Mouse (Mus musculus): ENCODE data around the gene Tlx1. TPM values are rescaled to one million over a fixed set of nuclear protein-coding genes. Genes with fewer than 3 reads are reported as not detected.

The Tlx1 gene
- polyA plus RNA-seq, 1 experiment from 2014 or later = 1.8 TPM

DNA sequence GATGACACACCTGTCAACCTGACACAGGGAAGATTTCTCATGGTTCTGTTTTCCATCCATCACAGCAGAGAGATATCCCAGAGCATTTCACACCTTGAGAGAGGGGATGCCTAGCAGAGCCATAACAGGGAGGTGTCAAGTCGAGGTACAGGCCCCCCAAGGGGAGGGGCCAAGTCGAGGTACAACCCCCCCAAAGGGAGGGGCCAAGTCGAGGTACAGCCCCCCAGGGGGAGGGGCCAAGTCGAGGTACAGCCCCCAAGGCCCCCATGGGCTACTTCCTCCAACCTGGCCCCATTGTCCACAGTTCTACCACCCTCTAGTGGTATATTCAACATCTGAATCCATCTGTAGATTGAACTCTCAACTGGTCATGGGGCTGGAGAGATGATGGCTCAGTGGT, 44.2 kb downstream of the Tlx1 start:
- no peaks in the 10 kb centered on the region for H3K9me3 ChIP-seq
- H3K4me3 ChIP-seq = no peak overlapping the region
- H3K27me3 ChIP-seq = no peaks in the 10 kb centered on the region
- no peak overlapping the region for H3K4me2 ChIP-seq
- no peak overlapping the region for H3K27ac ChIP-seq (replicated peaks)
- WGBS = 47% methylated on average over 4 of the region's 4 CpGs
- ATAC-seq (ENCODE audit: low FRiP score, low read depth) = no peak
- H3K36me3 ChIP-seq = no peaks in the 10 kb centered on the region
- no peaks in the 10 kb centered on the region for H3K4me1 ChIP-seq (replicated peaks)
- H3K9ac ChIP-seq = no peak overlapping the region

DNA sequence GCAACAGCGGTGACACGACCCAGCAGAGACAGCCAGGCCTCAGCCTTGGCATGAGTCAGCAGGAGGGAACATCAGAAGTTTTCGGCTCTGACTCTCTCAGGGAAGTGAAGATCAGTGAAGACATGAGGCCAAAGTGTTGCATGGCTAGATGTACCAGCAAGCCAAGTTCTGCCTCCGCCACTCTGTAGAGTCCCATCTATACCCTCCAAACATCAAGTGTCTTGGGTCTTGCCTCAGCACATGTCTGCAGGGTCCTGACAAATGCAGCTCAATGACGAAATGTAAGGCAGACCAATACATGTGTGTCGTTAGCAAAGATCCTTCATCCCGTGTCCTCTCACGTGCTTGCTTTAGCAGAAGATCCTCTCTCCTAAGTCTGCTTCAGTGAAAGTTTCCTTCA, 46.5 kb downstream of the Tlx1 start:
- H3K9ac ChIP-seq = no peak overlapping the region
- no peaks in the 10 kb centered on the region for H3K36me3 ChIP-seq
- no peaks in the 10 kb centered on the region for H3K4me1 ChIP-seq (replicated peaks)
- H3K27me3 ChIP-seq = no peaks in the 10 kb centered on the region
- WGBS = 89% methylated on average over 8 of the region's 8 CpGs
- no peak for ATAC-seq (ENCODE audit: low FRiP score, low read depth)
- no peak overlapping the region for H3K27ac ChIP-seq (replicated peaks)
- no peak overlapping the region for H3K4me3 ChIP-seq
- H3K4me2 ChIP-seq = no peak overlapping the region
- no peaks in the 10 kb centered on the region for H3K9me3 ChIP-seq

GRCm38 (mm10) chr19:45205311-45206105, 55.0 kb downstream of the Tlx1 start:
- 84% methylated on average over 3 of the region's 3 CpGs for WGBS
- Histone ChIP-seq H3K27me3 (peaks cover 24% of the 10 kb centered on the region), H3K9ac (no peak overlapping the region), H3K4me1 (replicated peaks) (no peaks in the 10 kb centered on the region), H3K27ac (replicated peaks) (no peak overlapping the region), H3K4me2 (no peak overlapping the region), H3K36me3 (no peaks in the 10 kb centered on the region), H3K9me3 (no peaks in the 10 kb centered on the region), H3K4me3 (no peak overlapping the region)
- no peak for ATAC-seq (ENCODE audit: low FRiP score, low read depth)

Other genes with a start within 250 kb of the Tlx1 start
- gene Slf2, start 219.5 kb upstream of the Tlx1 start, polyA plus RNA-seq (2015; fragmentation: Nextera tagmentation; extraction: Ambion mirVana) = 28.3 and 29.3 TPM in 2 replicates
- 17.3 and 18.9 TPM in 2 replicates for gene Sema4g, start 161.6 kb upstream of the Tlx1 start, polyA plus RNA-seq (2015; fragmentation: Nextera tagmentation; extraction: Ambion mirVana)
- gene Twnk, start 145.0 kb upstream of the Tlx1 start, polyA plus RNA-seq (2015; fragmentation: Nextera tagmentation; extraction: Ambion mirVana) = 14.1 and 14.8 TPM in 2 replicates
- gene Mrpl43, start 144.2 kb upstream of the Tlx1 start, polyA plus RNA-seq (2015; fragmentation: Nextera tagmentation; extraction: Ambion mirVana) = 88.6 and 94.7 TPM in 2 replicates
- gene Lzts2, start 136.3 kb upstream of the Tlx1 start, polyA plus RNA-seq (2015; fragmentation: Nextera tagmentation; extraction: Ambion mirVana) = 25.4 and 28.7 TPM in 2 replicates
- 2.6 and 3.2 TPM in 2 replicates for gene Pdzd7, start 105.0 kb upstream of the Tlx1 start, polyA plus RNA-seq (2015; fragmentation: Nextera tagmentation; extraction: Ambion mirVana)
- gene Sfxn3, start 103.2 kb upstream of the Tlx1 start, polyA plus RNA-seq (2015; fragmentation: Nextera tagmentation; extraction: Ambion mirVana) = 74.7 and 90.5 TPM in 2 replicates
- gene Kazald1, start 75.4 kb upstream of the Tlx1 start, polyA plus RNA-seq (2015; fragmentation: Nextera tagmentation; extraction: Ambion mirVana) = 2.3 and 2.6 TPM in 2 replicates
- 9.9 and 12.2 TPM in 2 replicates for gene Lbx1, start 85.1 kb downstream of the Tlx1 start, polyA plus RNA-seq (2015; fragmentation: Nextera tagmentation; extraction: Ambion mirVana)
- gene Btrc, start 213.1 kb downstream of the Tlx1 start, polyA plus RNA-seq (2015; fragmentation: Nextera tagmentation; extraction: Ambion mirVana) = 60.2 and 63.7 TPM in 2 replicates

Data from hindbrain, embryonic 15.5 days (tissue).